Mouse (Mus musculus) left cerebral cortex, postnatal 25 days (tissue): ENCODE measurements around the gene Kndc1. TPM values are rescaled to one million over a fixed set of nuclear protein-coding genes. Genes with fewer than 3 reads are reported as not detected.

Source experiments
- DNase-seq, 2 experiments: peaks; one replicate each; pipeline ENCODE4 v3.0.0; 2022; ENCODE audit warnings: low spot score in 2 of 2, mixed read lengths in 1 of 2
- intact Hi-C: fragments of 180-260 bp; cut with DNase I; formaldehyde crosslinking; loops from one replicate; pipeline ENCODE4 v1.15.1; 2025
- total RNA-seq, 2 experiments: library from RNA; stranded (reverse); gene quantifications; 2 replicates each; pipeline ENCODE4 v1.2.3; 2021

Kndc1 gene
- total RNA-seq, 2 experiments from 2014 or later: 54.4 to 58.6 TPM

DNA sequence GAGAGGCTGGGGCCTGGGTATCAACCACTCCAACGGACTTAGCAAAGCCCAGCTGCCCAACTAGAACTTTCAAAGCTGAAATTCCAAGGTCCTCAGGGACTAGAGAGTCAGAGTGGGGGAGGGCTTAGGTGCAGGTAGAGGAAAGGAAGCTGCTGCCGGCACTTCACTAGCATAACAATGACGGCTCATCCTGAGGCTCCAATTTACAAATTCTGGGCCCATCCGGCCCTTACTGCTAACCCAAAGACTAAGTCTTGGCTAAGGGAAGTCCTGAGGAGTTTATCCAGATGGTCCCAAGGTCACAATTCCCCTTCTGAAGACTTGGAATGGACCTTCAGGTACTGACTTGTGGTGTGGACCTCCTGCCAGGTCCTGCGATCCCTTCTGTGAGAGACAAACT, 51.0 kb downstream of the Kndc1 start:
- intact Hi-C loops: no loop called here
- DNase-seq: no peak

DNA sequence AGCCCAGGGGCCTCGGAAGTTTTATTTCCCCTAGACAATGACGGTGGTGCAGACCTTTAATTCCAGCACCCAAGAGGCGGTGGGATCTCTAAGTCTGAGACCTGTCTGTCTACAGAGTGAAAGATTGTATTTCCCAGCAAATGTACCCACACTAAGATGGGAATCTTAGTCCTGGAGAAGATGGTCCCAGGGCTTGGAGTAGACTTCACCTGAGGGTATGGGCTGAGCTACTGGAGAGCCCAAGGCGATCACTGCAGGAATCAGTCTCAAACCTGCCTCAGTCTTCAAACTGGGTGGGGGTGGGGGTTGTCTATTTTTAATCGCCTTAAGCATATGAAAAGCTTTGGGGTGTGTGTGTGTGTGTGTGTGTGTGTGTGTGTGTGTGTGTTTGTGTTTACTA, 51.5 kb downstream of the Kndc1 start:
- intact Hi-C loops: no loop called here
- DNase-seq: no peak

- intact Hi-C loops: no loop called here
- no peak for DNase-seq
These were observed 55.4 kb downstream of the Kndc1 start for GRCm38 (mm10) chr7:139949893-139950282.

DNA sequence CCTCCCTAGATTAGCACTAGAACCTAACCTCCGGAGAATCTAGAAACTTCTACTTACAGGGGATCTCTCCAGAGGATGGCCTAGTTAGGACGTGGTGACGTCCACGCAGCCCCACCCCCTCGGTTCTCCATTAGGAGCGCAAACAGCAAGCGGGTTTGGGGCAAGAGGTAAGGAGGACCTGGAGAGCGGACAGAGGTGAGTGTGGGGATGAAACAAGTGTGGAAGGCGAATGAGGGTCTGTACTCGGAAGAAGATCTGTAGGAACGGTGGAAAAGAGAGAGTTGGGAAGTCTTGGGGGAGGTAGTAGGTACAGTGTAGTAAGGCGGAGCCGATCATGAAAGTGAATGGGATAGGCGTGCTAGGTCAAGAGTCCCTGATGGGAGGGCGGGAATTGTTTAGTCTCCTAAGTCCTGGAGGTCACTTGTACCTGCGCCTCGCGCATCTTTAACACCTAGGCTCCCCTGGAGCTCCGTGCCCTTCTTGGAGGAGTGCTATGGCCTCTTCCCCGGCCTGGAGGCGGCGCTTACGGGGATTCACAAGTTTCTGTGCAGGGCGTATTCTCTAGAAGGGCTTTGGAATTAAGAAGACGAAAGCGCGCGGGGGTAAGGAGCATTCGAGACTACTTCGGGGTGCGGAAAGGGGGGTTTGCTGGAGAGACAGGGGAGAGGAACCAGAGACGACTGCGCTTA, 55.9 kb downstream of the Kndc1 start:
- intact Hi-C loops: no loop called here
- DNase-seq: no peak

DNA sequence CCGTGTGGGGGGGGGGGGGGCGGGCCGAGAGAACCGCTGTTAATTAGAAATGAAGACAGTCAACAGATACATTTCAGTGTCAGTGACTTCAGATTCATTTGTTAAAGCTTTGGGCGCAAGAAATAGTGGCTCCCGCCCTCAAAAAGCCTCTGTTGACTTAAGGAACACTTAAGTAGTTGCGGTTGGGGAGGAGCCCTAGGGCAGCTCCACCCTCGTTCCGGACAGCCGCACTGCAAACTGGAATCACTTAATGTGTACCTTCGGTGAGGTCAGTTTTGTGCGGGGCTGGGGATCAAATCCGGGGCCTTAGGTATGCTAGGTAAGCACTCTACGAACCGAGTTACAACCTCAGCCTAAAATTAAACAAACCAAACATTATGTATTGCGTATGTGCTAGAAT, 56.6 kb downstream of the Kndc1 start:
- intact Hi-C loops: no loop called here
- DNase-seq: no peak

GRCm38 (mm10) chr7:139951991-139952633, 57.6 kb downstream of the Kndc1 start:
- DNase-seq: no peak
- intact Hi-C loops: no loop called here

- DNase-seq: no peak
- intact Hi-C loops: no loop called here
These were observed 61.0 kb downstream of the Kndc1 start for GRCm38 (mm10) chr7:139955505-139955904.

GRCm38 (mm10) chr7:139956658-139957057, 62.2 kb downstream of the Kndc1 start:
- intact Hi-C loops: no loop called here
- no peak for DNase-seq

DNA sequence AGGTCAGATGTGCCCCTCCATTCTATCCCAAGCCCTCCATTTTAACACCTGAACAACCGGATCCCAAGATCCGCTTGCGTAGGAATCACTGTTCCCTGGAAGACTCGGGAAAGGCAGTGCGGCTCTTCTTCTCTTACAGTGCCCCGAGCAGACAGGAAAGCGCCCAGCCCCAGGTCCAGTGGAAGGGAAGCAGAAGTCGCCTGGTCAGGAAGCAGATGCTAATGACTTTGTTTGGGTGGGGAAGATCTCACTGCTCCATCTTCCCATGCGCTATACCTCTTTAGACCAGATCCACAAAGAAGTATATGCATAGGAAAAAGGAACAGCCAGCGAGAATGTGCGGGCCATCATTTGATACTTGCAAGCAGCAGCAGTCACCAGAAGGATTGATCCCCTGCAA, 62.9 kb downstream of the Kndc1 start:
- intact Hi-C loops: no loop called here

DNA sequence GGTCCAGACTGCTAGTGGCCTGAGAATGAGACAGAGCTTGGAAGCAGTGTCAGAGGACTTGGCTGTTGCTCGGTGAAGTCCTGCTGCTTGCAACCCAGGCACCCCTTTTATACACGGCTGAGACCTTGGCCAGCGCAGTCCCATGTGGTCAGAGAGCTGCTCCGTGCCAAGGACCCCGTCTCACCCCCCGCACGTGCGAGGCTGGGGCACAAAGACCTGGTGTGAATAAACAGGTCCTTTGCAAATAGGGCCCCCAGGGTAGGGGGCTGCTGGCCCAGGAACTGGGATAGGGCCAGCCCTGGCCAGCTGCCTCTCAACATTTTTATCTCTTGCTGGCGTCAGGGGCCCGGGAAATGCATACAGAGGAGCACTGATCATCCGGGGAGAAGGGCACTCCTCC, 63.5 kb downstream of the Kndc1 start:
- intact Hi-C loops: no loop called here
- no peak for DNase-seq

More for the DNA sequence above, 62.9 kb downstream of the Kndc1 start:
- no peak for DNase-seq

GRCm38 (mm10) chr7:139961141-139961540, 66.6 kb downstream of the Kndc1 start:
- no peak for DNase-seq
- intact Hi-C loops: no loop called here

- intact Hi-C loops: no loop called here
- no peak for DNase-seq
These were observed 69.3 kb downstream of the Kndc1 start for GRCm38 (mm10) chr7:139963814-139964213.

- intact Hi-C loops: no loop called here
- no peak for DNase-seq
These were observed 72.7 kb downstream of the Kndc1 start for GRCm38 (mm10) chr7:139967175-139967574.

- intact Hi-C loops: loop anchor here (2.0 kb wide), 2 partner anchors 26 to 94 kb away; no protein-coding TSS in a partner anchor
These were observed 73.9 kb downstream of the Kndc1 start for GRCm38 (mm10) chr7:139968428-139968827.

DNA sequence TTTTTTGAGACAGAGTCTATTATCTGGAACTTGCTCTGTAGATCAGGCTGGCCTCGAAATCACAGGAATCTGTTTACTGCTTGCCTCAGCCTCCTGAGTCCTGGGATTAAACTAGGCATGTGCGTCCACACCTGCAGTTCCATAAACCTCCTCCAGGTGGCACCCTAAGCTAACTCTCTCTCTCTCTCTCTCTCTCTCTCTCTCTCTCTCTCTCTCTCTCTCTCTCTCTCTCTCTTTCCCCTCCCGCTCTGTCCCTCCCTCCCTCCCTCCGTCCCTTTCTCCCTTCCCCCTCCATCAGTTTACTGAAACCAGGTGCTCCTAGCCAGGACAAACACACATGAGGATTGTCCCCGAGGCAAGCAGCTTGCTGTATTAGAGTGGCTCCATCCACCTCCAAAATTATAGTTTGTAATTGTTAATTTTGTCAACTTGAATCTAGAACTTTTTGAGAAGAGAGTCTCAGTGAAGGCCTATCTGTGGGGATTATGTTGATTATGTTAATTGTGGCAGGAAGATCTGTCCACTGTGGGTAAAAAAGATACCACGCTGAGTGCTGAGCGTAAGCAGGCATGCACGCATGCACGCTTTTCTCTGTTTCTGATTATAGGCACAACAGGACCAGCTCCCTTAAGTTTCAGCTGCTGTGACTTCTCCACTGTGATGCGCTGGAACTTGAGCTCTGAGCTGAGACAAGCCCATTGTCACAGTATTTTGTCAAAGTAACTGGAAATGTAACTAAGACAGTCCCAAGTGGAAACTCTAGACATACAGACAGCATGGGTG, 75.0 kb downstream of the Kndc1 start:
- intact Hi-C loops: loop anchor here (2.0 to 10.0 kb wide), 3 partner anchors 25 to 165 kb away; partner anchors contain the start of gene Mtg1
- DNase-seq: peak; percentile 86 to 91

More at GRCm38 (mm10) chr7:139968428-139968827, 73.9 kb downstream of the Kndc1 start:
- no peak for DNase-seq

DNA sequence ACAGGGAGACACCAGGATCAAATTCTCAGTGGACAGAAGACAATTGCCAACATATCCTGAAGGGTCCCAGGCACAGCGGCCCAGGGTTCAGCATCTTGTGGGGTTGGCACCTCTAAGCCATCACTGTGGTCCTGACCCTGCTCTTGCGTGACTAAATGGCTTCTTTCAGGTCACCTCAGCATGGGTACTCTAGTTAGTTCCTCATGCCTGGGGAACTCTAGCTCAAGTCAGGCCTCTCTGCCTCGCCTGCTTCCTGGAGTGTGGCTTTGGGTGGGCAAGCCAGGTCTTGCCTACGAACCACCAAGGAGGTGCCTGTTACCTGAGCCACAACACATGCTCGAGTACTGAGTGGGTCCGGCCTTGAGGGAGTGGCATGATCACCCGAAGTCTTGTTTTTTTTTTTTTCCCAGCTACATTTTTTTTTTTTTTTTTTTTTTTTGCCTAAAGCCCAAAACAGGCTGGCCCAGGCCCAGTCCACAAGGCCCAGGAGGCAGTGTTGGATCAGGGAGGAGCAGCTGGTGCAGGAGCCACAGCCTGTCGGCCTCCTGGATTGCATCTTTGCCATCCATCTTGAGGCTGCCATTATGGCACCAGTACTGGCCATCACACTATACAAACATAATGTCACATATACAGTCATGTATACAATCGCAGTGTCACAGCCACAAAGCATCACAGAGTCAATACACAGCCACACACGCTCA, 75.9 kb downstream of the Kndc1 start:
- intact Hi-C loops: loop anchor here (10.0 kb wide), 1 partner anchor 164 kb away; the partner anchor contains the start of gene Mtg1
- no peak for DNase-seq

DNA sequence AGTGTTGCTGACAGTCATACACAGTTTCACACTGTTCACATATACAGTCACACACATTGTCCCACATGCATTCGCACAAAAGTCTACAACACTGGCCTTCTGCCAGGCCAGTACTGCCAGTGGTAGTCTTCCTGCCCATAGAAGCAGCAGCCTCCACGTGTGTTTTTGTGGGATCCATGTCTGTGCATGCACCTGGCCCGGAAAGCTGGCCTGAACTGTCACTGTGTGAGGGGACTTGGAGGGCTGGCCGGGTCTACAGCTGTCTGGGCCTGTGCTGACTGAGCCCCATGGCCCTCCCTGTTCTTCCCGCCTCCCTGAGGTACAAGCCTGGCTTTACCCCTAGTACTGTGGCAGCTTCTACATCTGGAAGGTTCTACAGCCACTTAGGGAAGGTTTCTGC, 76.5 kb downstream of the Kndc1 start:
- intact Hi-C loops: loop anchor here (10.0 kb wide), 1 partner anchor 164 kb away; the partner anchor contains the start of gene Mtg1
- no peak for DNase-seq

GRCm38 (mm10) chr7:139971436-139971835, 76.9 kb downstream of the Kndc1 start:
- intact Hi-C loops: loop anchor here (10.0 kb wide), 1 partner anchor 163 kb away; the partner anchor contains the start of gene Mtg1
- DNase-seq: peak in 1 of 2 experiments; percentile 33

DNA sequence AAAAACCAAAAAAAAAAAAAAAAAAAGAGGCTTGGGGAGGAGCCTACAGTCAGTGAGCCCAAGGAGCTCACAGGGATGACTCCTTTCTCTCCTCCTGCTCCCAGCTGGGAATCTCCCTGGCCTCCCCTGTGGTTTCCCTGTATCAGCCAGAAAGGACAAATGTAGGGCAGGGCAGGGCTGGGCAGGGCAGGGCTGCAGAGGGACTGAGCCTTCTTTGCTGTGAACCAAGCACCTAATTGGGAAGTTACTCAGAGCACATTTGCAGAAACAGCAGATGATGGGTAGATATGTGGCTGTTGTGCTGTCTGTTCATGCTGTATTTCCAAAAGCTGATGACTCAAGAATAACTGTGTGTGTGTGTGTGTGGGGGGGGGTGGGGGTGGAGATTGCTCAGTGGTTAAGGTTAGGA, 78.4 kb downstream of the Kndc1 start:
- no peak for DNase-seq
- intact Hi-C loops: loop anchor here (10.0 kb wide), 1 partner anchor 162 kb away; the partner anchor contains the start of gene Mtg1
